Mouse (Mus musculus) hindlimb bud, embryonic 11.5 days (tissue): ENCODE measurements around the gene 4930590J08Rik.

ENCODE experiments used
- DNase-seq: peaks from one replicate; pipeline ENCODE4 v3.0.0-alpha.2; 2012; ENCODE audit warnings: low read depth, low spot score; ENCODE audit errors: extremely low spot score

4930590J08Rik gene

GRCm38 (mm10) chr6:91960028-91960811, 57.6 kb downstream of the 4930590J08Rik start:
- DNase-seq, result no peak

- no peak for DNase-seq
These were observed 60.8 kb downstream of the 4930590J08Rik start for GRCm38 (mm10) chr6:91963429-91963828.

- no peak for DNase-seq
These were observed 62.5 kb downstream of the 4930590J08Rik start for GRCm38 (mm10) chr6:91965060-91965459.

- no peak for DNase-seq
These were observed 63.4 kb downstream of the 4930590J08Rik start for GRCm38 (mm10) chr6:91966006-91966405.

GRCm38 (mm10) chr6:91972201-91972646, 69.6 kb downstream of the 4930590J08Rik start:
- DNase-seq, result no peak

GRCm38 (mm10) chr6:91973972-91974371, 71.4 kb downstream of the 4930590J08Rik start:
- no peak for DNase-seq

GRCm38 (mm10) chr6:91978371-91979300, 76.0 kb downstream of the 4930590J08Rik start, which contains the start of gene Fgd5:
Gene Fgd5, plus strand, starts transcription at chr6:91978878.
- no peak for DNase-seq

- no peak for DNase-seq
These were observed 76.8 kb downstream of the 4930590J08Rik start for GRCm38 (mm10) chr6:91979301-91979996.

- no peak for DNase-seq
These were observed 77.4 kb downstream of the 4930590J08Rik start for GRCm38 (mm10) chr6:91980011-91980410.

GRCm38 (mm10) chr6:91990101-91990500, 87.5 kb downstream of the 4930590J08Rik start:
- DNase-seq, result no peak

GRCm38 (mm10) chr6:91992823-91993222, 90.2 kb downstream of the 4930590J08Rik start:
- no peak for DNase-seq

GRCm38 (mm10) chr6:91993795-91994505, 91.3 kb downstream of the 4930590J08Rik start:
- no peak for DNase-seq

- DNase-seq, result no peak
These were observed 93.5 kb downstream of the 4930590J08Rik start for GRCm38 (mm10) chr6:91996072-91996471.
